Mouse (Mus musculus): ENCODE measurements around the gene Lgsn.
A peak's percentile ranks its signal among the peaks of the same experiment; 100 is the strongest.

Gene Lgsn

DNA sequence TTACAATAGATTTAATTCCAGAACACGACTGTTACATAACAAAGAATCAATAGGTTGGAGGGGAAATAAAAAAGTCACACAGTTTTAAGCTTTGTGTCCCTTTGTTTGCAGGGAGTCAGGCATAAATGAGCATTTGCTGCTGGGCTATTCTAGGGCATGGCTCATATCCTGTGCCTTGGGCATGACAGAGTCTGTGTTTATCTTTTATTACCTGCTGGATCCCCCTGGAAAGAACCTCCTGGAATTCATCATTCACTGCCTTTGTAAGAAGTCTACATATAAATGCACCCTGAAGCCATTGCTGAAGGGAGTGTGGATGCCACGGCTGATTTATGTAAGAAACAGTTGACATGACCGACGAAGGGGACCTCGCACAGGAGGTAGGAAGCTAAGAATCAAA, at the start of gene Lgsn:
Lgsn (plus strand) TSS at position 301 of the 400 bp plus-strand sequence.
- no peak for DNase-seq (ENCODE audit: low read depth, low spot score)

DNA sequence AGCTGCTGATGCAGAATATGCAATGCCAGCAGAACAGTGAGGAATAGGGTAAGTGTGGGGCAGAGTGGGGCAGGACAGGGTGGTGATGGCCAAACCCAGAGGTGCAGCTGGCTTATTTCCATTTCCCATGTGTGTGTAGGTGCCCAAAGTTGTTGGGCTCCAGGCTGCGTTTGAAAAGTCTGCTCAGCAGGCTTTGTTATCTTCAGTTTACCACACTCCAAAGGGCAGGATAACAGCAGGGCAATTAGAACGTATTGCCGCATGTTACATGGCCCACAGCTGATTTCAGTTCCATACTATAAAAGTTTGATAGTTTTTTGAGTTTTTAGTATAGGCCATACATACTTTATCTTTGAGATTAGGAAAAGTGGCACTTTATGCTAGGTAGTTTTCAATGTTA, 37.8 kb upstream of the Lgsn start:
- DNase-seq (ENCODE audit: low read depth, low spot score) = no peak

DNA sequence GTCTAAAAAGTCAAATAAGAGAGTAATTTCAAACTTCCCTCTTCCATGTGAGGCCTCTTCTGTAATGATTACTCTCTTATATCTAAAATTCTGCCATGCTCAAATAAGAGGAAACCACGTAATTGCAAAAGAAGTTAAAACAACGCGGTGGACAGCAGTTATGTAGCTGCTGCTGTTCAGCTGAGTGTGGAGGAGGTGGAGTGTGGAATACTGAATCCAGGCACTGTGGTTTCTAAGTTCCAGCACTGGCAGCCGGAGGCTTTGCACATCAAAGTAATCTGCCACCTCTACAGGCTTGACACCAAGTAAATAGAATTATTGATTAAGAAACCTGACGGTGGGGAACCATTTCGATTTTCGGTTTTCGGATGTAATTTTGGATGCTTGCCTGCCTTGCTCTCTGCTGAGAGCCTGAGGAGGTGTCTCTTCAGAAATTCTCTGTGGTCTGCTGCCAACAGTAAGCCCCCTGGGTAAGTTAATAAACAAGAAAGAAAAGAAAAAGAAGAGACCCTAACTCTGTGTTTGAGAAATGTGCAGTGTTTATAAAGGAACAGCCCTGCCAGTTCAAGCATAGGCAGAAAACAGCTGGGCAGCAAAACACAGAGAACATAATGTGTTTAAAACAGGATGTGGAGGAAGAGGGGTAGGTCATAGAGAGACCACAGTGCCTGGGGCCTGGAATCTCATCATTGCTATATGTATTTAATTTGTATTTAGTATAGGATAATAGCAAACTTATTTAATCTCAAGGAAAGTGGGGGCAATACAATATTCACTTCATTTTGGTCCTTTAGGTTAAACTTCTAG, 33.7 kb upstream of the Lgsn start:
- DNase-seq (ENCODE audit: low read depth, low spot score) = no peak

DNA sequence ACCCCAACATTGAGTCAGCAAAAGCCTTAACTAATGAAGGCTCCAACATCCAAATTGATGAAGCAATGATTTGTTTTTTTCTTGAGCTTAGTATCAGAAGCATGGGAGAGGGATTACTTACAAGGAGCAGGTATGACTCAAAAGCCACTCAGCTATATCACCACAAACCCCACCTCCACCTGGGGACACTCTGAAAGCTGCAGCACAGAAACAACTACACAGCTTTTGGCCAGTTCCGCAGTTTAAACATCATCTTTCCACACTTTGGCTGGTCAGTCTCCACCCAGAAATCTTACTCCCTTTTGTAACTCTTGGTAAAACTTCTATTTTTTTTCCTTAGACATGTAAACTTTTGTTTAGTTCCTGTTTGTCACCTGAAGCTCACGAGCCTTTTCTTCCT, 32.6 kb upstream of the Lgsn start:
- no peak for DNase-seq (ENCODE audit: low read depth, low spot score)

DNA sequence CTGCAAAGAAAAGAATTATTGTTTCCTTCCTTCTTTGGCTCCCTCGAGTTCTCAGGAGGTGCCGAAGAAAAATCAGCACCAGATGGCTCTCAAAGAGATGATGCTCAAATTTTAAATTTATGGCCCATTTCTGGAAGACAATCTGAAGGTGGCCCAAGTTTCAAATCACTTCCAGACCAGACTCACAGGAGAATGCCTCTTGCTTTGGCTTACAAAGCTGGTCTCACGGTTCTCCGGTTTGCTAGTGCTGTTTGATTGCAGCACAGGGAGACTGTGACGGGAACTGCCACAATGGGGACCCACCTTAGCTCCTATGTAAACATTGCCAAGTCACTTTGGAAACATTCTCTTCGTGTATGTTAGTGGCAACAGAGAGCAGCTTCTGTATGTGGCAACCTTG, 26.5 kb upstream of the Lgsn start:
- DNase-seq (ENCODE audit: low read depth, low spot score) = no peak

DNA sequence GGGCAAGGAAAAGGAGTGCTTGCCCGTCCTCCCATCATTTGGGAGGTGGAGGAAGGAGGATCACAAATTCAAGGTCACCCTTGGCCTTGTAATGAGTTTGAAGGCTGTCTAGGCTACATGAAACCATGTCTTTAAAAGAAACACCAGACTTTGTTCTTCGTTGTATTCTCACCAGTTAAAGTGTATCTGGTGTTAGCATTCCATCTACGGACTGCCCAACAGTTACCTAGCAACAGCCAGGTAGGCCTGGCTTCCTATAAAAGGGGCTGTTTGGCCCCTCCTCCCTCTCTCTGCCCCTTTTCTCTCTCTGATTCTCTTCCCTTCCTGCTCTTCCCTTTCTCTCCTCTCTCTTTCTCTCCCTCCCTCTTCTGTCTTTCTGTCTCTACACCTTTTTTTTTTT, 25.7 kb upstream of the Lgsn start:
- DNase-seq (ENCODE audit: low read depth, low spot score) = no peak

DNA sequence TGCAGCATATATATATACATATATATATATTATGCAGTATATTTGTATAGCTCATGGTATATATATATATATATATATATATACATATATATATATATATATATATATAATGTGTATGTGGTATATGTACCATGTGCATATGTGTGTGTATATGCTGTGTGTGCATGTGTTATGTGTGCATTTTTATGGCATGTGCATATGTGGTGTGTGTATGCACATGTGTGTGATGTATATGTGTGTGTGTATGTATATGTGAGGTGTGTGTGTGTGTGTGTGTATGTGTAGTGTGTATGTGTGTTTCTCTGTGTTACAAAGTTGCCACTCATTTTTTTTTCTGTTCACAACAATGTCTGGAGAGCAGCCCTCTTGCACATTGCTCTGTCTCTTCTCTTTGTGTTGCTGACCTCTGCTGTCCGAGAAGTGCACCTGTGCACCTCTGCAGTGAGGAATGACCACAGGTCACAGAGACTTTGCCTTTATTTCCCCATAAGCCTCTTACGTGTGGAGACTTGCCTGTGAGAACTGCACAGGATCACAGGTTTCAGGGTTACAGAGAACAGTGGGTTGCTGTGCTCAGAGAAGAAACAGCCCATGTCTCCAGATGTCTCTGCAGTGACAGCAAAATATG, 23.3 kb upstream of the Lgsn start:
- no peak for DNase-seq (ENCODE audit: low read depth, low spot score)

DNA sequence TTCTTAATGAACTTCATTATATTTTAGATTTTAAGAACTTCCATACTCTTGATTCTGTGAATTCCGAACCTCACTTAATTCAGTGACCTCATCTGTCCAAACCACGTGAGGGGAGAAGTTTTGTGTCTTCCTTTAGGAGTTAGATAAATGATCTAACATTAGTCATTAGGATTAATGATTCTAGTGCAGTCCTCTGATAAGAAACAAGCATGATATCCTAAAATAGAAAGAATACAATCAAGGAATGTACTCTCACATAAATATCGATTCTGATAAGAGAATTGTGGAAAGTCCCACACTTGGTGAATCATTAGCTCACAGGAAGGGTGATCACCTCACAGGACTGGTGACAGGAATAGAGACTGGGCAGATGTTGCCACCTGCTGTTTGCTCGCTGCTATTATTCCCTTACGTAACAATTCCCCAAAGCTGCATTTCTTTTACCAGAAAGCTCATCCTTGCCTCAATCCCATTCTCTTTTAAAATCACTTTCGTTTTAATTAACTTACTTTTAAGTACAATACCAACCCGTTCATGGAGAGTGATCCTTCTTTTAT, 22.3 kb upstream of the Lgsn start:
- peak; percentile 59 for DNase-seq (ENCODE audit: low read depth, low spot score)

DNA sequence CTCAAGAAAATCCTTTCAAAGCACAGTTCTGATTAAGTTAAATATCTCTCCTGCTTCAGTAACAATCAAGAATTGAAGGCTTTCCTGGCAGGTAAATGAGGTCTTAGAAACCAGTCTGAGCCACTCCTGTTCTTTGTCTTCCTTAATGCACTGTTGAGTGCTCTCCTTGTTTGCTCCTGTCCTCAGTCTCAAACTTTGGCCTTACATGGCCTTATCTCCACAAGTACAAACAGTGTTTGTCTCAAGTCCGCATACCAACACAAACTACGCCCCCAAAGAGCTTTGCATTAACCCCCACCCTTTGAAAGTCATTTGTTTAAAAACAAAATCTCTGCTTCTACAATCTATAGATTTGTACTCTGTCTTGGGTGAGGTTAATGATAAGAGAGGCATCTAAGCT, 20.0 kb upstream of the Lgsn start:
- DNase-seq (ENCODE audit: low read depth, low spot score) = no peak

DNA sequence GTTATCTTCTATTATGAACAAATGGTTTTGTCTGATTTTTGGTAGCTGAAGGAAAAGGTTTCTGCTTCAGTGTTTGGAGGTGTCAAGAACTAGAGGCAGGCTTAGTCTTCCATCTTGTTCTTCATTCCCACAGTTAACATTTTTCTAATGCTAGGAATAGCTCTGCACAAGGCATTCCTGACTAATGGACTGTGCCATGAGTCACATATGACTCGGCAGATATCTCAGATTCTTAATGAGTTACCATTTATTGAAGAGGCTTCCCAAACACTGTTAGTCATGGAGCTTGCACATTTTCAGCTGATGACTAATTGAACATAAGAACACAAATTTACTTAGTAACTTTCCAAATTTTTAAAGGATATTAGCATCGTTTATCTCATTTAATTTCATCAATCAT, 19.3 kb upstream of the Lgsn start:
- no peak for DNase-seq (ENCODE audit: low read depth, low spot score)

DNA sequence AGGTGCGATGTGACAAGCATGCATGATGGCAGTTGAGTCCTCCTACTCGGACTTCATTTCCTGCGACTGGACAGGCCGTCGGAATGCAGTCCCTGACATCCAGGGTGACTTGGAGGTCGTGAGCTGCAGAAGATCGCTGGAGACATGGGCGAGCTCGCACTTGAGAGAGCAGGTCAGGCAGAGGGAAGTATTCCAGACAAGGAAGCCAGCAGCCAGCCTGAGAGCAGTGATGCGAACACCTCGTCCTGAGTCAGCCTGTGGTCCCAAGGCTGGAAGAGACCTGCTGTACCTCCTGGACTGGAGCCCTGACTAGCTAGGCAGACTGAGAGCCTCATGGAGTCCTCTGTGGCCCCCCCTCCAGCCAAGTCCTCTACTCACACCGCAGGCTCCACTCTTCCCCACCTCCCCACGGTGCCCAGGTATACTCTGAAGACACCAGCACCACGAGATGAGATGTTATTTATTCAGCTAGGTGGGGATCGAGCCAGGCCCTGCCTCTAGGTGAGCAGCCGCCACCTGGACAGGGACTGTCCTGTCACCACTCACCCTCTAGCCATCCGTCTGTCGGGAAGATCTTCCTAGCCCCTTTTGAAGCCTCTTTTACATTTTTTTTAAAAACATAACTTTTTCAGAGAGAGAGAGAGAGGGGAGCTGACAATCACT, 11.5 kb upstream of the Lgsn start:
- DNase-seq (ENCODE audit: low read depth, low spot score) = no peak

DNA sequence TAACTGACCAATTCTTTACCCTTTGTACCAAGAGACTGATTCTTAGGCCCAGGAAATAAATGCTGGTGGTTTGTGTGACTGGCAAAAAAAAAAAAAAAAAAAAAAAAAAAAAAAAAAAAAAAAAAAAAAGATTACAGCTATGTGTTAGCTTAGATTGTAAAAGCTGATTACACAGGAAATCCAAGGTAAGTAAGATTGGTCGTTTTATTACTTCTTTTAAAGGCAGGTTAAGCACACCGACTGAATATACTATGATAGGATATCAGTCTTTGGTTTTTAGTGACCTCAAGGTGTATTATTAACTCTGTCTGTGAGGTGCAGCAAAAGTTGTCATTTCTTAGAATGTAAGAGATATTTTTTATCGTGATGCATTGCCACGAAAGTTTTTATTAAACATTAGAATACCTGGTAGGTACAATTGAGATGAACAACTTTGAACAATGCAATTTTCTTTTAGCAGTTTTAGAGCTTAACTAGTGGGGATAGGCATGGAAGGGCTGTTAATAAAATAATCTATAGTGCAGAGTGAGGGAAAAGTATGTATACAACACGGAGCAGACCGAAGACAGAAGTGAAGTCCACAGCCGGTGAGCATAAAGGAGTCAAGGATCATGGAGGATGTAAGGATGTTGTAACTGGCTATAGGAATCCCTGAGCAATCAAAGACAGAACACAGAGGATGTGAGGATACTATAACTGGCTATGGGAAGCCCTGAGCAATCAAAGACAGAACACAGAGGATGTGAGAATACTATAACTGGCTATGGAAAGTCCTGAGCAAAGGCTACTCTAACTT, 10.7 kb upstream of the Lgsn start:
- DNase-seq (ENCODE audit: low read depth, low spot score) = no peak

DNA sequence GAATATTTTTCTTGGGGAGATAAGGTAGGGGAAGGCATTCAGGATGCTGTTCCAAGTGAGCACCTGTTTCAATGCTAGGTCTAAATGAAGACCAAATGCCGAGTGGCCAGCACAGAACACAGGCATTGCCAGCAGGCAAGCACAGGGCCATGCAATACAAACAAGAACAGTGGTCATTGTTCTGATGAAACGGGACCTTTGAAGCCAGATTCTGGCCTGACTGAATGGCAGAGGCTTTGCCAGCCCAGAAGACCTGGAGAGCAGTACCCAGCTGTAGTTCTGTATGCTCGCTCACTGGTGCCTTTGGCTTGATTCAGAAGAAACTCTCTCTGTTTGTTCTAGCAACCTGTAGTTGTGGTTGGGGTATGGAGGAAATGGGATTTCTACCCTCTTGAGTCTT, 800 bp upstream of the Lgsn start:
- DNase-seq (ENCODE audit: low read depth, low spot score) = no peak

DNA sequence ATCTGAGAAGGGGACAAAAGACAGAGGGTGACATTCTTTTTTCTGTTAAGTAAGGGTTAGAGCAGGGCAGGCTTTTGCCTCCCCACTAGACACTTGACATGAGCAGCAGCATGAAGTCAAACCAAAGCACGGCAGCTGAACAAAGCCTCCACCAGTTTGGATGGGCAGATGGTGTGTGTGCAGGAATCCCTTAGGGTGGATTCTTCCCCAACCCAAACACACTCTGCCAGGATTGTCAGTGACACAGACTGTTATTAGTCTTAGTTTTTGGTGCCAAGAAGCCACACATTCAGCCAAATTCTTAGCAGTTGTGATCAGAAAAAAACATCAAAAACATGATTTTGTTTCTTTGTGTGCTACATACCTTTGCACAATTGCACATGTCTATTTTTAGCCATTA, 2.1 kb downstream of the Lgsn start:
- no peak for DNase-seq (ENCODE audit: low read depth, low spot score)

DNA sequence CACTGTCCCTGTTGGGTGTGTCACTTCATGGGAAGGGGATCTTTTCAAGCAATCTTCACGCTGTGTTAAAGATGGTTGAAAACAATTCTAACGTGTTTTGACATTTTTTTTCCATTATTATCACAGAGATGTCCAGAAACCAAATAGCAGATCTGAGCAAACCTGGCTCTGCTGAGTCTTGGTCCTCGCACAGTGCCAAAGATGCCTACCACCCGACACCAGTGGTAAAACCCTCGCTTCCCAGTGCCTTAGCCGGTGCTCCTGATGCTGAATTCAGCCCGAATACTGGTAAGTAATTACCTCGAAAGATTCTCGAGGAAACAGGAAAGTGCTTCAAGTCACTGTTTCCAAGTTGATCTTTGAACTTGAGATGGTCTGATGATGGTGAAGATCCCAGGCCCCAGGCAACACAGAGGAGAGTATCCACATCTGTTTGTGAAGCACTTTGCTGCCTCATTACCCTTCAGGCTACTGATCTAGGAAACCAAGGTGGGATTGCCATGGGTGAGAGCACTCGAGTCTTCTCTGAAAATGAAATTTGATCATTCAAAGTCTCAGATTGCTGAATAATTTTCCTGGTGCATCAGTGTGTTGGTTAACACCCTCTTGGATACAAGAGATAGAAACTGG, 14.2 kb downstream of the Lgsn start:
- no peak for DNase-seq (ENCODE audit: low read depth, low spot score)

DNA sequence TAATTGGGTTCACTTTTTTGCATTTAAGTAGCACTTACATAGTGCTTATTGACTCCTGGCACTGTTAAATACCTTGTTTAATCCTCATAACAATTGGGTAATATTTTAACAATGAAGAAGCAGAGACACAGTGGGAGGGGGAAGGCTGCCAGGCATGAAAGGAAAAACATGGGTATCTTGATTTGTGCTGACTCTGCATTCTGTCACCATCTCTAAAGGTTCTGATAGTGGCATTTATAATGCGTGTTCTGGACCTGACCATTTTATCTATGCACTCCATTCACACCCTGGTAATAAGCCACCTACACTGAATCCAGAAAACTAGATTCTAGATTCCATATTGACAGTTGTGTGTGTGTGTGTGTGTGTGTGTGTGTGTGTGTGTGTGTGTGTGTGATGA, 19.4 kb downstream of the Lgsn start:
- no peak for DNase-seq (ENCODE audit: low read depth, low spot score)

DNA sequence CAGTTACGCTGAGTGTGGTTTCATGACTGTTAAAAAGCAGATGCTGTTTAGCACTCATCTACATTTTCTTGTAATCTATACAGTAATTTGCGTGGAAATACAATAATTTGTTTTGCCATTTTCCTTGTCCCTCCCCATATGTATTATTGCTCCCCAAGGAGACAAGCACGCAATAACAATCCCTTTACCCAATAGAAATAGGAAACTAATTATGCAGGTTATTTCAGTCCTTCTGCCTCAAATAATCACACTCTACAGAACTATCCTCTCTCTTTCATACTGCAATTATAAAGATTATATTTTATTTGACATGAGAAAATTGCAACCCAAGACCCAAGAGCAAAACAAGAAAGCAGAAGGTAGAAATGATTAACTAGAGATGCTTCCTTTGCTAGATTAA, 20.8 kb downstream of the Lgsn start:
- DNase-seq (ENCODE audit: low read depth, low spot score) = no peak

DNA sequence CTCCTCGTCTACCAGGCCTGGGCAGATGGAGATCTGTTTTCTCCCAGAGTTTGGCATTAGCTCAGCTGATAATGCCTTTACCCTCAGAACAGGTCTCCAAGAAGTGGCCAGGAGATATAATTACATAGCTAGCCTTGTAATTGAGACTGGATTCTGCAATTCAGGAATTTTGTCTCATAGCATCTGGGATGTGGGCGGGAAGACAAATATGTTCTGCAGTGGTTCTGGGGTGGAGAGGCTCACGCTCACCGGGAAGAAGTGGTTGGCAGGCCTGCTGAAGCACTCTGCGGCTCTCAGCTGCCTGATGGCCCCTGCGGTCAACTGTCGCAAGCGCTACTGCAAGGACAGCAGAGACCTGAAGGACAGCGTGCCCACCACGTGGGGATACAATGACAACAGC, 27.6 kb downstream of the Lgsn start:
- DNase-seq (ENCODE audit: low read depth, low spot score) = no peak

DNA sequence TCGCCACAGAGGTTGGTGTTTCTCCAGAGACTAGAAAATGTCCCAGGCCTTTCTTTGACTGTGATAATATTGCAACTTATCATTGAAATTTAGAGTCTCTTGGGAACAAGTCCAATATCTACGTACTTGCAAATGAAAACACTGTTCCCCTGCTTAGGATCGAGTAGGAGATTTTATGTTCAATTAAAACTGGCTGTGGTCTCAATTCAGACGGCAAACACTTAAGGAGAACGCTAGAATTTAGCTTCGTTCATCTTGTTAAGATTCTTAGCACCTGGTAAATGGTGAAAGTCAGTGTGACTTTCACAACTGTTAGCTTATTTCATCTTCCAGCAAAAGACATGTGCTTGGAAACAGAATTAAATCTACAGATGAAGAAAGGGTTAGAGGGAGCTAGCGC, 29.1 kb downstream of the Lgsn start:
- DNase-seq (ENCODE audit: low read depth, low spot score) = no peak

DNA sequence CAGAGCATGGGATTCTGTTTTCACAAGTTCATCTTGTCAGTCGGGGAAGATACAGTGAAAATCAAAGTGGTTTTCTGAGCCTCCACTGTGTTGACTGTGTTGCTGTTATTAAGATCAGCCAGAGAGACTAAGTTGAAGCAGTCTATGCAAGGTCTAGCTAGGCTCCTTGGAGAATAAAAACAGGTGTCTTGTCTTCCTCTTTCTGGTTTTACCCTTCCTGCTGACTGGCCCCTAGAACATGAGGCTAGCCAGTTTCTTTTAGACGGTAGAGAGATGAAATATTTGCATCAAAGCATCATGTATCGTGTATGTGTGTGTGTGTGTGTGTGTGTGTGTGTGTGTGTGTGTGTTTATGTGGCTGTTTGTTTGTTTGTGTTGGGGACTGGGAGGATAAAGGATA, 29.6 kb downstream of the Lgsn start:
- DNase-seq (ENCODE audit: low read depth, low spot score) = no peak

DNA sequence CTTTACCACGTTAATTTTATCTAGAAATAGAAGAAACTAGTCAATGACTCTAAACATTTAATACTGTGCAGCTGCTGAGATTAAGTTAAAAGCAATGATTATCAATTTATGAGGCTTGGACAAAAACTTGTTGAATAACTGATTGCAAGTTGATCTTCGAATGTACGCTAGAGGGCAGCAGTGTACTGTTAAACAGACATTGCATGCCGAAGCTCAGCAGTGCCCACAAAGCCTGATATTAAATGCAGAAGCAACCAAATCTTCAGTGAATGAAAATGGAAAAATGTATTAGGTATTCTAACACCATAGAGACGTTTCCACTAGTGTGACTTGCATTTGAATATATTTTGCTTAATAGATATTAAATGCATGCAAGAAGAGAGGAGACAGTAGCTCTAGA, 33.9 kb downstream of the Lgsn start:
- DNase-seq (ENCODE audit: low read depth, low spot score) = peak; percentile 61
